Mouse (Mus musculus): ENCODE data around the gene Sprr2h. TPM values are rescaled to one million over a fixed set of nuclear protein-coding genes. Genes with fewer than 3 reads are reported as not detected.

Gene Sprr2h
- polyA plus RNA-seq, 1 experiment from 2014 or later = not detected

- Histone ChIP-seq H3K27me3 (ENCODE audit: control insufficient read depth, insufficient read depth, low read length) (no peaks in the 10 kb centered on the region), H3K27ac (replicated peaks; ENCODE audit: low read depth, low read length) (no peak within 1 kb of the TSS), H3K9me3 (replicated peaks; ENCODE audit: control insufficient read depth, low read length) (no peaks in the 10 kb centered on the region), H3K4me3 (ENCODE audit: low read depth, low read length) (no peak within 1 kb of the TSS), H3K36me3 (replicated peaks; ENCODE audit: control insufficient read depth, insufficient read depth, low read depth, low read length) (no peaks in the 10 kb centered on the region), H3K9ac (replicated peaks; ENCODE audit: low read length) (no peak within 1 kb of the TSS), H3K4me2 (ENCODE audit: low read depth, low read length) (no peak within 1 kb of the TSS), H3K4me1 (ENCODE audit: control insufficient read depth, insufficient read depth, low read length) (no peaks in the 10 kb centered on the region)
- WGBS = 96% methylated on average over 2 of the region's 2 CpGs
- DNase-seq (ENCODE audit: low spot score) (no peak), ATAC-seq (replicated peaks; ENCODE audit: insufficient number of reproducible peaks, low FRiP score, low TSS enrichment, low read depth) (no peak)
Measured at GRCm38 (mm10) chr3:92407691-92408090, 22.2 kb downstream of the Sprr2h start, which contains the start of gene Sprr2i. Gene Sprr2i, plus strand, starts transcription at chr3:92407991.

DNA sequence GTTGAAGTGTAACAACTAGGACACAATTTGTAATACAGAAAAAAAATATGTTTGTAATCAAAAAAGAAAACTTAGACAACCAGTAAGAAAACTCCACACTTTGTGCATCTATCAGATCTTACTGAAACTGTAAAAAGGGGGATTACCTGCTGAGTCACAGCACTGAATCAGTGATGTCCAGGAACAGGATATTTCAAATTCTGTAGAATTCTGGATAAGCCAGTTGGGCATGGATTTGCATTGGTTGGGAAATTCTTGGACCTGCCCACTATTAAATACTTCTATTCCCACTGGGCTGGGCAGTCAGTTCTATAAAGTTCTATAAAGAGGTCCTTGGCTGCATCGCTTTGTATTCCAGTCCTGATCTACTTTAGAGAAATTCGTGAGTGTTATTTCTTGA is 32.3 kb downstream of the Sprr2h start, which contains the start of gene Sprr2j-ps:
Gene Sprr2j-ps (plus strand): TSS at position 301 of the 400 bp plus-strand sequence.
- Histone ChIP-seq H3K27ac (replicated peaks; ENCODE audit: low read depth, low read length) (no peak within 1 kb of the TSS), H3K9me3 (replicated peaks; ENCODE audit: control insufficient read depth, low read length) (no peaks in the 10 kb centered on the region), H3K36me3 (replicated peaks; ENCODE audit: control insufficient read depth, insufficient read depth, low read depth, low read length) (no peaks in the 10 kb centered on the region), H3K4me2 (ENCODE audit: low read depth, low read length) (no peak within 1 kb of the TSS), H3K4me1 (ENCODE audit: control insufficient read depth, insufficient read depth, low read length) (no peaks in the 10 kb centered on the region), H3K27me3 (ENCODE audit: control insufficient read depth, insufficient read depth, low read length) (no peaks in the 10 kb centered on the region), H3K9ac (replicated peaks; ENCODE audit: low read length) (no peak within 1 kb of the TSS), H3K4me3 (ENCODE audit: low read depth, low read length) (no peak within 1 kb of the TSS)
- 94% methylated on average over 2 of the region's 2 CpGs for WGBS
- DNase-seq (ENCODE audit: low spot score) (no peak), ATAC-seq (replicated peaks; ENCODE audit: insufficient number of reproducible peaks, low FRiP score, low TSS enrichment, low read depth) (no peak)

GRCm38 (mm10) chr3:92429323-92429722 is 43.8 kb downstream of the Sprr2h start, which contains the start of gene Gm9774:
Gene Gm9774, minus strand, starts transcription at chr3:92429423.
- no peak for DNase-seq (ENCODE audit: low spot score)
- no peaks in the 10 kb centered on the region for H3K36me3 ChIP-seq (replicated peaks; ENCODE audit: control insufficient read depth, insufficient read depth, low read depth, low read length)
- H3K27me3 ChIP-seq (ENCODE audit: control insufficient read depth, insufficient read depth, low read length) = no peaks in the 10 kb centered on the region
- no peak within 1 kb of the TSS for H3K9ac ChIP-seq (replicated peaks; ENCODE audit: low read length)
- 90% methylated on average over 6 of the region's 6 CpGs for WGBS
- H3K27ac ChIP-seq (replicated peaks; ENCODE audit: low read depth, low read length) = no peak within 1 kb of the TSS
- no peak within 1 kb of the TSS for H3K4me2 ChIP-seq (ENCODE audit: low read depth, low read length)
- ATAC-seq (replicated peaks; ENCODE audit: insufficient number of reproducible peaks, low FRiP score, low TSS enrichment, low read depth) = no peak
- H3K4me3 ChIP-seq (ENCODE audit: low read depth, low read length) = no peak within 1 kb of the TSS
- H3K4me1 ChIP-seq (ENCODE audit: control insufficient read depth, insufficient read depth, low read length) = no peaks in the 10 kb centered on the region
- no peaks in the 10 kb centered on the region for H3K9me3 ChIP-seq (replicated peaks; ENCODE audit: control insufficient read depth, low read length)

- no peaks in the 10 kb centered on the region for H3K27me3 ChIP-seq (ENCODE audit: control insufficient read depth, insufficient read depth, low read length)
- no peak within 1 kb of the TSS for H3K9ac ChIP-seq (replicated peaks; ENCODE audit: low read length)
- DNase-seq (ENCODE audit: low spot score) = no peak
- no peak within 1 kb of the TSS for H3K4me3 ChIP-seq (ENCODE audit: low read depth, low read length)
- no peaks in the 10 kb centered on the region for H3K36me3 ChIP-seq (replicated peaks; ENCODE audit: control insufficient read depth, insufficient read depth, low read depth, low read length)
- H3K27ac ChIP-seq (replicated peaks; ENCODE audit: low read depth, low read length) = no peak within 1 kb of the TSS
- H3K4me1 ChIP-seq (ENCODE audit: control insufficient read depth, insufficient read depth, low read length) = no peaks in the 10 kb centered on the region
- ATAC-seq (replicated peaks; ENCODE audit: insufficient number of reproducible peaks, low FRiP score, low TSS enrichment, low read depth) = no peak
- H3K9me3 ChIP-seq (replicated peaks; ENCODE audit: control insufficient read depth, low read length) = no peaks in the 10 kb centered on the region
- H3K4me2 ChIP-seq (ENCODE audit: low read depth, low read length) = no peak within 1 kb of the TSS
- 92% methylated on average over 2 of the region's 2 CpGs for WGBS
Measured at GRCm38 (mm10) chr3:92432282-92432681, 46.8 kb downstream of the Sprr2h start, which contains the start of gene Sprr2k. Gene Sprr2k, plus strand, starts transcription at chr3:92432582.

Other genes starting within 250 kb of the Sprr2h start
- not detected in 2 replicates for gene Lelp1, start 242.9 kb upstream of the Sprr2h start, polyA plus RNA-seq (2014; fragmentation: Nextera tagmentation; extraction: Ambion mirVana)
- gene Sprr2a1, start 169.9 kb upstream of the Sprr2h start, polyA plus RNA-seq (2014; fragmentation: Nextera tagmentation; extraction: Ambion mirVana) = not detected in 2 replicates
- not detected in 2 replicates for gene Sprr2a2, start 169.8 kb upstream of the Sprr2h start, polyA plus RNA-seq (2014; fragmentation: Nextera tagmentation; extraction: Ambion mirVana)
- not detected in 2 replicates for gene Sprr2a3, start 100.3 kb upstream of the Sprr2h start, polyA plus RNA-seq (2014; fragmentation: Nextera tagmentation; extraction: Ambion mirVana)
- gene Sprr2b, start 69.1 kb upstream of the Sprr2h start, polyA plus RNA-seq (2014; fragmentation: Nextera tagmentation; extraction: Ambion mirVana) = not detected in 2 replicates
- not detected in 2 replicates for gene Sprr2d, start 46.5 kb upstream of the Sprr2h start, polyA plus RNA-seq (2014; fragmentation: Nextera tagmentation; extraction: Ambion mirVana)
- not detected in 2 replicates for gene Sprr2e, start 33.5 kb upstream of the Sprr2h start, polyA plus RNA-seq (2014; fragmentation: Nextera tagmentation; extraction: Ambion mirVana)
- not detected in 2 replicates for gene Sprr2f, start 20.5 kb upstream of the Sprr2h start, polyA plus RNA-seq (2014; fragmentation: Nextera tagmentation; extraction: Ambion mirVana)
- gene Sprr2i, start 22.3 kb downstream of the Sprr2h start, polyA plus RNA-seq (2014; fragmentation: Nextera tagmentation; extraction: Ambion mirVana) = not detected in 2 replicates
- not detected in 2 replicates for gene Sprr2j-ps, start 32.4 kb downstream of the Sprr2h start, polyA plus RNA-seq (2014; fragmentation: Nextera tagmentation; extraction: Ambion mirVana)
- 5.4 and 6.7 TPM in 2 replicates for gene Gm9774, start 43.7 kb downstream of the Sprr2h start, polyA plus RNA-seq (2014; fragmentation: Nextera tagmentation; extraction: Ambion mirVana)
- not detected in 2 replicates for gene Sprr2k, start 46.9 kb downstream of the Sprr2h start, polyA plus RNA-seq (2014; fragmentation: Nextera tagmentation; extraction: Ambion mirVana)
- gene Sprr1b, start 53.1 kb downstream of the Sprr2h start, polyA plus RNA-seq (2014; fragmentation: Nextera tagmentation; extraction: Ambion mirVana) = not detected in 2 replicates
- gene Sprr3, start 73.0 kb downstream of the Sprr2h start, polyA plus RNA-seq (2014; fragmentation: Nextera tagmentation; extraction: Ambion mirVana) = not detected in 2 replicates
- gene Sprr1a, start 100.2 kb downstream of the Sprr2h start, polyA plus RNA-seq (2014; fragmentation: Nextera tagmentation; extraction: Ambion mirVana) = 0.36 TPM in 1 of 2 replicates, not detected in the other
- gene Sprr4, start 114.8 kb downstream of the Sprr2h start, polyA plus RNA-seq (2014; fragmentation: Nextera tagmentation; extraction: Ambion mirVana) = not detected in 2 replicates
- not detected in 2 replicates for gene 2310046K23Rik, start 148.8 kb downstream of the Sprr2h start, polyA plus RNA-seq (2014; fragmentation: Nextera tagmentation; extraction: Ambion mirVana)
- gene Ivl, start 188.1 kb downstream of the Sprr2h start, polyA plus RNA-seq (2014; fragmentation: Nextera tagmentation; extraction: Ambion mirVana) = 0.17 TPM in 1 of 2 replicates, not detected in the other
- not detected in 2 replicates for gene Smcp, start 203.3 kb downstream of the Sprr2h start, polyA plus RNA-seq (2014; fragmentation: Nextera tagmentation; extraction: Ambion mirVana)
- not detected in 2 replicates for gene 2210017I01Rik, start 221.8 kb downstream of the Sprr2h start, polyA plus RNA-seq (2014; fragmentation: Nextera tagmentation; extraction: Ambion mirVana)
- not detected in 2 replicates for gene Lce6a, start 236.0 kb downstream of the Sprr2h start, polyA plus RNA-seq (2014; fragmentation: Nextera tagmentation; extraction: Ambion mirVana)

Data from embryonic facial prominence, embryonic 11.5 days (tissue).